Mouse (Mus musculus): ENCODE results near the gene Rpl22. TPM values are rescaled to one million over a fixed set of nuclear protein-coding genes. Genes with fewer than 3 reads are reported as not detected.
A peak's percentile ranks its signal among the peaks of the same experiment; 100 is the strongest.

Gene Rpl22
- polyA plus RNA-seq, 2 experiments, result 298 to 443 TPM

GRCm38 (mm10) chr4:152304685-152305084 is 20.9 kb upstream of the Rpl22 start:
- no peaks in the 10 kb centered on the region for H3K4me1 ChIP-seq (replicated peaks; ENCODE audit: control insufficient read depth in 2 of 2, insufficient read depth in 2 of 2, low read length in 1 of 2)

GRCm38 (mm10) chr4:152305991-152306390 is 19.6 kb upstream of the Rpl22 start:
- Histone ChIP-seq H3K27me3 (ENCODE audit: control insufficient read depth, insufficient read depth, low read length) (peaks cover under 1% of the 10 kb centered on the region; the same call in 1 of the 2 replicates), H3K4me2 (ENCODE audit: low read depth) (no peak overlapping the region), H3K4me1 (replicated peaks; ENCODE audit: control insufficient read depth in 2 of 2, insufficient read depth in 2 of 2, low read length in 1 of 2) (no peaks in the 10 kb centered on the region), H3K36me3 (replicated peaks; ENCODE audit: control insufficient read depth, insufficient read depth, low read depth) (no peaks in the 10 kb centered on the region; the same call in none of the 2 replicates), H3K9me3 (ENCODE audit: control insufficient read depth, low read length) (no peaks in the 10 kb centered on the region), H3K4me3 (ENCODE audit: insufficient read depth in 1 of 2, low read depth in 2 of 2, low read length in 2 of 2) (no peak overlapping the region), H3K27ac (no peak overlapping the region), H3K9ac (replicated peaks) (no peak overlapping the region)
- TF ChIP-seq CTCF (IDR thresholded peaks at IDR 0.05; ENCODE audit: low read depth) (no peak), EP300 (IDR thresholded peaks at IDR 0.05; ENCODE audit: low read depth) (no peak)
- ATAC-seq (ENCODE audit: insufficient read depth), result no peak
- 76% methylated on average over 6 of the region's 6 CpGs for WGBS (ENCODE audit: insufficient replicate concordance)
- no peak for DNase-seq (ENCODE audit: low read depth in 3 of 3, low spot score in 3 of 3)

More at GRCm38 (mm10) chr4:152304685-152305084, 20.9 kb upstream of the Rpl22 start:
- peaks cover 7% of the 10 kb centered on the region for H3K36me3 ChIP-seq (replicated peaks; ENCODE audit: control insufficient read depth, insufficient read depth, low read depth)
- no peak for DNase-seq (ENCODE audit: low read depth in 3 of 3, low spot score in 3 of 3)
- H3K27ac ChIP-seq, result no peak overlapping the region
- H3K27me3 ChIP-seq (ENCODE audit: control insufficient read depth, insufficient read depth, low read length), result no peaks in the 10 kb centered on the region
- 77% methylated on average over 6 of the region's 6 CpGs for WGBS (ENCODE audit: insufficient replicate concordance)
- H3K9me3 ChIP-seq (ENCODE audit: control insufficient read depth, low read length), result no peaks in the 10 kb centered on the region
- ATAC-seq (ENCODE audit: insufficient read depth), result no peak
- TF ChIP-seq EP300 (IDR thresholded peaks at IDR 0.05; ENCODE audit: low read depth) (no peak), CTCF (IDR thresholded peaks at IDR 0.05; ENCODE audit: low read depth) (no peak)
- no peak overlapping the region for H3K4me3 ChIP-seq (ENCODE audit: insufficient read depth in 1 of 2, low read depth in 2 of 2, low read length in 2 of 2)
- H3K4me2 ChIP-seq (ENCODE audit: low read depth), result no peak overlapping the region
- no peak overlapping the region for H3K9ac ChIP-seq (replicated peaks)

- Histone ChIP-seq H3K27me3 (ENCODE audit: control insufficient read depth, insufficient read depth, low read length) (peaks cover 16% of the 10 kb centered on the region), H3K9me3 (ENCODE audit: control insufficient read depth, low read length) (no peaks in the 10 kb centered on the region), H3K4me1 (replicated peaks; ENCODE audit: control insufficient read depth in 2 of 2, insufficient read depth in 2 of 2, low read length in 1 of 2) (no peaks in the 10 kb centered on the region), H3K27ac (no peak overlapping the region), H3K4me3 (ENCODE audit: insufficient read depth in 1 of 2, low read depth in 2 of 2, low read length in 2 of 2) (no peak overlapping the region), H3K9ac (replicated peaks) (no peak overlapping the region), H3K4me2 (ENCODE audit: low read depth) (no peak overlapping the region), H3K36me3 (replicated peaks; ENCODE audit: control insufficient read depth, insufficient read depth, low read depth) (no peaks in the 10 kb centered on the region; the same call in 1 of the 2 replicates)
- TF ChIP-seq CTCF (IDR thresholded peaks at IDR 0.05; ENCODE audit: low read depth) (no peak), EP300 (IDR thresholded peaks at IDR 0.05; ENCODE audit: low read depth) (no peak)
- DNase-seq (ENCODE audit: low read depth in 3 of 3, low spot score in 3 of 3) (no peak), ATAC-seq (ENCODE audit: insufficient read depth) (no peak)
- 73% methylated on average over 9 of the region's 9 CpGs for WGBS (ENCODE audit: insufficient replicate concordance)
Observed at GRCm38 (mm10) chr4:152307542-152307941, 18.0 kb upstream of the Rpl22 start.

GRCm38 (mm10) chr4:152312186-152312585 is 13.4 kb upstream of the Rpl22 start:
- Histone ChIP-seq H3K27ac (no peak overlapping the region), H3K9me3 (ENCODE audit: control insufficient read depth, low read length) (no peaks in the 10 kb centered on the region), H3K9ac (replicated peaks) (no peak overlapping the region), H3K4me1 (replicated peaks; ENCODE audit: control insufficient read depth in 2 of 2, insufficient read depth in 2 of 2, low read length in 1 of 2) (no peaks in the 10 kb centered on the region), H3K36me3 (replicated peaks; ENCODE audit: control insufficient read depth, insufficient read depth, low read depth) (no peaks in the 10 kb centered on the region), H3K4me3 (ENCODE audit: insufficient read depth in 1 of 2, low read depth in 2 of 2, low read length in 2 of 2) (no peak overlapping the region), H3K4me2 (ENCODE audit: low read depth) (0 out of 2 replicates have a peak overlapping the region, but pooled peaks have one; percentile 3), H3K27me3 (ENCODE audit: control insufficient read depth, insufficient read depth, low read length) (peaks cover 62% of the 10 kb centered on the region)
- ATAC-seq (ENCODE audit: insufficient read depth), result no peak
- TF ChIP-seq CTCF (IDR thresholded peaks at IDR 0.05; ENCODE audit: low read depth) (no peak), EP300 (IDR thresholded peaks at IDR 0.05; ENCODE audit: low read depth) (no peak)
- 5% methylated on average over 14 of the region's 14 CpGs for WGBS (ENCODE audit: insufficient replicate concordance)
- DNase-seq (ENCODE audit: low read depth in 3 of 3, low spot score in 3 of 3), result no peak

- Histone ChIP-seq H3K27ac (no peak overlapping the region), H3K36me3 (replicated peaks; ENCODE audit: control insufficient read depth, insufficient read depth, low read depth) (no peaks in the 10 kb centered on the region), H3K4me3 (ENCODE audit: insufficient read depth in 1 of 2, low read depth in 2 of 2, low read length in 2 of 2) (peak overlapping the region; percentile 3 to 20; a peak in 1 of 4 replicates), H3K4me1 (replicated peaks; ENCODE audit: control insufficient read depth in 2 of 2, insufficient read depth in 2 of 2, low read length in 1 of 2) (no peaks in the 10 kb centered on the region), H3K4me2 (ENCODE audit: low read depth) (peak overlapping the region; percentile 1; the same call in 1 of the 2 replicates), H3K27me3 (ENCODE audit: control insufficient read depth, insufficient read depth, low read length) (peaks cover 62% of the 10 kb centered on the region), H3K9ac (replicated peaks) (no peak overlapping the region), H3K9me3 (ENCODE audit: control insufficient read depth, low read length) (no peaks in the 10 kb centered on the region)
- ATAC-seq (ENCODE audit: insufficient read depth) (peak; percentile 12; the same call in 1 of the 2 replicates), DNase-seq (ENCODE audit: low read depth in 3 of 3, low spot score in 3 of 3) (no peak)
- TF ChIP-seq CTCF (IDR thresholded peaks at IDR 0.05; ENCODE audit: low read depth), result no peak
- TF ChIP-seq EP300 (IDR thresholded peaks at IDR 0.05; ENCODE audit: low read depth), result no peak
- WGBS (ENCODE audit: insufficient replicate concordance), result under 1% methylated on average over 29 of the region's 29 CpGs
Observed at GRCm38 (mm10) chr4:152313211-152313632, 12.3 kb upstream of the Rpl22 start.
